Mouse (Mus musculus): ENCODE measurements around the gene Pla2g1b. TPM values are rescaled to one million over a fixed set of nuclear protein-coding genes. Genes with fewer than 3 reads are reported as not detected.

Pla2g1b gene
- polyA plus RNA-seq, 1 experiment from 2014 or later, result not detected

- Histone ChIP-seq H3K9me3 (ENCODE audit: control insufficient read depth, low read length) (no peaks in the 10 kb centered on the region), H3K4me2 (ENCODE audit: low read depth) (peak within 1 kb of the TSS; percentile 86), H3K4me3 (ENCODE audit: low read depth, low read length) (peak within 1 kb of the TSS; percentile 88), H3K36me3 (ENCODE audit: control insufficient read depth, insufficient read depth, low read length) (no peaks in the 10 kb centered on the region), H3K4me1 (ENCODE audit: control insufficient read depth, insufficient read depth, low read length) (peaks cover 19% of the 10 kb centered on the region), H3K27ac (ENCODE audit: low read depth, low read length) (no peak within 1 kb of the TSS), H3K9ac (ENCODE audit: low read length) (peak within 1 kb of the TSS; percentile 82), H3K27me3 (ENCODE audit: control insufficient read depth, insufficient read depth, low read length) (no peaks in the 10 kb centered on the region)
- DNase-seq (ENCODE audit: low spot score), result peak; percentile 94
- peak; percentile 81 for ATAC-seq (ENCODE audit: insufficient read depth, low FRiP score, low TSS enrichment)
- WGBS, result under 1% methylated on average over 47 of the region's 74 CpGs
Observed at GRCm38 (mm10) chr5:115506454-115507201, 40.6 kb downstream of the Pla2g1b start, which contains the start of gene Pxn. Gene Pxn (plus strand): TSS chr5:115506676.

- ATAC-seq (ENCODE audit: insufficient read depth, low FRiP score, low TSS enrichment), result peak; percentile 7; the same call in 1 of the 2 replicates
- peaks cover 21% of the 10 kb centered on the region for H3K4me1 ChIP-seq (ENCODE audit: control insufficient read depth, insufficient read depth, low read length)
Observed at GRCm38 (mm10) chr5:115507267-115507980, 41.4 kb downstream of the Pla2g1b start.

GRCm38 (mm10) chr5:115507981-115508858, 42.2 kb downstream of the Pla2g1b start:
- Histone ChIP-seq H3K4me1 (ENCODE audit: control insufficient read depth, insufficient read depth, low read length) (peaks cover 21% of the 10 kb centered on the region), H3K9ac (ENCODE audit: low read length) (peak overlapping the region; percentile 12), H3K9me3 (ENCODE audit: control insufficient read depth, low read length) (no peaks in the 10 kb centered on the region), H3K27me3 (ENCODE audit: control insufficient read depth, insufficient read depth, low read length) (no peaks in the 10 kb centered on the region), H3K4me3 (ENCODE audit: low read depth, low read length) (peak overlapping the region; percentile 88), H3K36me3 (ENCODE audit: control insufficient read depth, insufficient read depth, low read length) (no peaks in the 10 kb centered on the region), H3K4me2 (ENCODE audit: low read depth) (peak overlapping the region; percentile 86), H3K27ac (ENCODE audit: low read depth, low read length) (no peak overlapping the region)
- ATAC-seq (ENCODE audit: insufficient read depth, low FRiP score, low TSS enrichment) (no peak), DNase-seq (ENCODE audit: low spot score) (no peak)
- 60% methylated on average over 18 of the region's 18 CpGs for WGBS

More at GRCm38 (mm10) chr5:115507267-115507980, 41.4 kb downstream of the Pla2g1b start:
- no peaks in the 10 kb centered on the region for H3K27me3 ChIP-seq (ENCODE audit: control insufficient read depth, insufficient read depth, low read length)
- no peak for DNase-seq (ENCODE audit: low spot score)
- no peaks in the 10 kb centered on the region for H3K36me3 ChIP-seq (ENCODE audit: control insufficient read depth, insufficient read depth, low read length)
- H3K4me2 ChIP-seq (ENCODE audit: low read depth), result peak overlapping the region; percentile 86
- 38% methylated on average over 12 of the region's 12 CpGs for WGBS
- no peaks in the 10 kb centered on the region for H3K9me3 ChIP-seq (ENCODE audit: control insufficient read depth, low read length)
- H3K4me3 ChIP-seq (ENCODE audit: low read depth, low read length), result peak overlapping the region; percentile 88
- no peak overlapping the region for H3K27ac ChIP-seq (ENCODE audit: low read depth, low read length)
- H3K9ac ChIP-seq (ENCODE audit: low read length), result peak overlapping the region; percentile 82

GRCm38 (mm10) chr5:115508859-115509147, 42.7 kb downstream of the Pla2g1b start:
- Histone ChIP-seq H3K27me3 (ENCODE audit: control insufficient read depth, insufficient read depth, low read length) (no peaks in the 10 kb centered on the region), H3K4me1 (ENCODE audit: control insufficient read depth, insufficient read depth, low read length) (peaks cover 21% of the 10 kb centered on the region), H3K9me3 (ENCODE audit: control insufficient read depth, low read length) (no peaks in the 10 kb centered on the region), H3K36me3 (ENCODE audit: control insufficient read depth, insufficient read depth, low read length) (no peaks in the 10 kb centered on the region), H3K4me3 (ENCODE audit: low read depth, low read length) (peak overlapping the region; percentile 20), H3K9ac (ENCODE audit: low read length) (peak overlapping the region; percentile 12), H3K4me2 (ENCODE audit: low read depth) (peak overlapping the region; percentile 86), H3K27ac (ENCODE audit: low read depth, low read length) (no peak overlapping the region)
- ATAC-seq (ENCODE audit: insufficient read depth, low FRiP score, low TSS enrichment), result no peak
- WGBS, result 29% methylated on average over 10 of the region's 10 CpGs
- DNase-seq (ENCODE audit: low spot score), result no peak

DNA sequence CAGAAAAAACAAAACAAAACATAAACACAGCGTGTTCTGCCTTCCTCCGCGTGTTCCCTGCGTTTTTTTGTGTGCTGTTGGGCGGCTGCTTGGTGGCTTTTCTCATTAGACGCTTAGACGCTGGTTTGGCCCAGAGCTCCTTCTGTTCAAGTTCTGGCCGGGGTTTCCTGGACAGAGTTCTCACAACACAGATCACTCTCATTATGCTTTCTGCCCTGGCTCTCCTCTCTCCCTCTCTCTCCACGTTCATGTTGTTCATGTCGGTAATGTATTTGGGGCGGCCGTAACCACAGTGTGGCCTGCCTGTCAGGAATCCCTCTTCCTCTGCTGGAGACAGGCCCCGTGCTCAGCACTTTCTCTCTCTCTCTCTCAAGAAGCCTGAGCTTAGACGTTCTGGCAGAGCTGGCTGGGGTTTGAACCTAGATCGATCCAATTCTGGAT, 43.3 kb downstream of the Pla2g1b start:
- no peaks in the 10 kb centered on the region for H3K9me3 ChIP-seq (ENCODE audit: control insufficient read depth, low read length)
- no peak for DNase-seq (ENCODE audit: low spot score)
- 0 out of 2 replicates have a peak overlapping the region, but pooled peaks have one; percentile 27 for H3K27ac ChIP-seq (ENCODE audit: low read depth, low read length)
- no peak overlapping the region; the same call in 1 of the 2 replicates for H3K4me3 ChIP-seq (ENCODE audit: low read depth, low read length)
- 53% methylated on average over 15 of the region's 15 CpGs for WGBS
- ATAC-seq (ENCODE audit: insufficient read depth, low FRiP score, low TSS enrichment), result no peak
- no peaks in the 10 kb centered on the region for H3K36me3 ChIP-seq (ENCODE audit: control insufficient read depth, insufficient read depth, low read length)
- H3K27me3 ChIP-seq (ENCODE audit: control insufficient read depth, insufficient read depth, low read length), result no peaks in the 10 kb centered on the region
- peak overlapping the region; percentile 86 for H3K4me2 ChIP-seq (ENCODE audit: low read depth)
- H3K4me1 ChIP-seq (ENCODE audit: control insufficient read depth, insufficient read depth, low read length), result peaks cover 21% of the 10 kb centered on the region
- peak overlapping the region; percentile 12; the same call in 1 of the 2 replicates for H3K9ac ChIP-seq (ENCODE audit: low read length)

DNA sequence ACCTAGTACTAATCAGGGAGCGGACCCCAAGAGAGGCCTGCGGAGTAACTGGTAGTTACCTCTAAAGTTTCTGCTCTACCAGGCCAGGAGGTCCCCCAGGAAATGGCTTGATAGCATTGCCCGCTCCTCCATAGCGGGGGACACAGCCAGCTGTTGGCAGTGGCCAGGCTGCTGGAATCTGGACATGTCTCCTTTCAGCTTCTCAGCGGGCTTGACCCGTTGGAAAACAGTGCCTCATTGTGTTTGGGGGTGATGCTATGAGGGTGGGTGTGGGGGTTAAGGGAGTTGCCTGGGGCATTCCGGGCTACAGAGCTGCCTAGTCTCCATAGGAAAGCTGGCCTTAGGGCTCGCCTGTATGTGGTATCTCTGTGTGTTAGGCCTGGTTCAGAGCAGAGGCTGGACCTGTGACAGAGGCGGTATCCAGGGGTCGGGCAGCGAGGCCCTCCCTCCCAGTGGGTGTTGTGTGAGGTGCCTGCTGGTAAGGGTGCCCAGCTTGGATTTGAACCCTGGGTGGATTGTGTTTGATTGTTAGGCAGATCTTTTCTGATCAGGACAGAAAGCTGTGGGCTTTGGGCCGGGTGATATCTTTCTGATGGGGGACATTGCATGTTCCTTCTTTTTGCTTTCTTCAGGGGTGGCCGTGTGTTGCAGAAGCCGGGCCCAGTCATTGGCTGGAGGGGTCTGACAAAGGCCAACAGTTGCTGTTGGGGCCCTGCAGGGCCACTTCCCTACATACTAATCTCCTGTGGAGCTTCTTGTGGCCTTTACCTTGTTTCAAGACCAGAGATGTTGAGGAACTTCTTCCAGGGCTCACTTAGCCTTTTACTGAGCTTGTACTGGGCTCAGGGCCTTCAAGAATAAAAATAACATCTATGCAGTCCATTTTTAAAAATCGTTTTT, 44.0 kb downstream of the Pla2g1b start:
- peak overlapping the region; percentile 86; the same call in 1 of the 2 replicates for H3K4me2 ChIP-seq (ENCODE audit: low read depth)
- WGBS, result 70% methylated on average over 15 of the region's 15 CpGs
- no peak for DNase-seq (ENCODE audit: low spot score)
- no peaks in the 10 kb centered on the region for H3K27me3 ChIP-seq (ENCODE audit: control insufficient read depth, insufficient read depth, low read length)
- peaks cover 21% of the 10 kb centered on the region for H3K4me1 ChIP-seq (ENCODE audit: control insufficient read depth, insufficient read depth, low read length)
- no peaks in the 10 kb centered on the region for H3K9me3 ChIP-seq (ENCODE audit: control insufficient read depth, low read length)
- H3K9ac ChIP-seq (ENCODE audit: low read length), result peak overlapping the region; percentile 32
- no peak overlapping the region for H3K27ac ChIP-seq (ENCODE audit: low read depth, low read length)
- H3K4me3 ChIP-seq (ENCODE audit: low read depth, low read length), result peak overlapping the region; percentile 1; the same call in 1 of the 2 replicates
- H3K36me3 ChIP-seq (ENCODE audit: control insufficient read depth, insufficient read depth, low read length), result no peaks in the 10 kb centered on the region
- ATAC-seq (ENCODE audit: insufficient read depth, low FRiP score, low TSS enrichment), result no peak

DNA sequence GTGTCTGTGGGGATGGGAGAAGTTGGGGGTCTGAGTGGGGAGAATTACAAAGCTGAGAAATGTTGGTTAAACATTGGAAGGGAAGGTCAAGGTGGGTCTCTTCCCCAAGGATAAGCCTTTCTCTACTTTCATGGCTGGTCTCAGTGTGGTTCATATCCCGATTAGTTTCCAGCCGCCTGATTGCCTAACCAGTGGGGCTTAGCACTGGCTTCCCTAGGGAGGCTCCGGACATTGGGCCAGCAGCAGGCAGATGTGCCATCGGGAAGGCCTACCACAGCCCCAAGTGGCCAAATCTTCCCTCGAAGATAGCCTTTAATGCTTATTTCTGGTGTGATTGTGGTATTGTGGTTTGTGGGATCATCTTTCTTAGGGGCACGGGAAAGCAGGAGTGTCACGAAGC, 46.3 kb downstream of the Pla2g1b start:
- H3K4me1 ChIP-seq (ENCODE audit: control insufficient read depth, insufficient read depth, low read length), result peaks cover 20% of the 10 kb centered on the region
- no peaks in the 10 kb centered on the region for H3K9me3 ChIP-seq (ENCODE audit: control insufficient read depth, low read length)
- no peak overlapping the region for H3K27ac ChIP-seq (ENCODE audit: low read depth, low read length)
- ATAC-seq (ENCODE audit: insufficient read depth, low FRiP score, low TSS enrichment) (no peak), DNase-seq (ENCODE audit: low spot score) (no peak)
- no peak overlapping the region for H3K4me2 ChIP-seq (ENCODE audit: low read depth)
- no peak overlapping the region for H3K9ac ChIP-seq (ENCODE audit: low read length)
- whole genome bisulfite sequencing, result 93% methylated on average over 7 of the region's 7 CpGs
- H3K4me3 ChIP-seq (ENCODE audit: low read depth, low read length), result no peak overlapping the region
- H3K36me3 ChIP-seq (ENCODE audit: control insufficient read depth, insufficient read depth, low read length), result no peaks in the 10 kb centered on the region
- no peaks in the 10 kb centered on the region for H3K27me3 ChIP-seq (ENCODE audit: control insufficient read depth, insufficient read depth, low read length)

All from neural tube, embryonic 11.5 days (tissue).